Mouse (Mus musculus) thymus, adult 2 months (tissue): ENCODE measurements around the gene Inca1. TPM values are rescaled to one million over a fixed set of nuclear protein-coding genes. Genes with fewer than 3 reads are reported as not detected.

ENCODE experiments used
- DNase-seq: peaks from one replicate; pipeline ENCODE4 v3.0.0; 2021
- H3K27ac ChIP-seq: fragments of 200-500 bp; 2 replicates; pipeline ENCODE4 v1.5.1; 2012; ENCODE audit warnings: low read length, control low read depth; ENCODE audit not compliant: control insufficient read depth, insufficient read depth
- H3K27me3 ChIP-seq: fragments of 200-500 bp; 2 replicates; pipeline ENCODE4 v1.6.1; 2012; ENCODE audit warnings: mild to moderate bottlenecking, low read length, moderate library complexity, mixed read lengths; ENCODE audit not compliant: control insufficient read depth, insufficient read depth
- H3K36me3 ChIP-seq: fragments of 200-500 bp; 2 replicates; pipeline ENCODE4 v1.6.1; 2012; ENCODE audit warnings: mild to moderate bottlenecking, low read length, moderate library complexity; ENCODE audit not compliant: control insufficient read depth, insufficient read depth
- H3K4me1 ChIP-seq: fragments of 200-500 bp; replicated peaks from 2 replicates; pipeline ENCODE4 v1.6.1; 2012; ENCODE audit warnings: low read length; ENCODE audit not compliant: control insufficient read depth, insufficient read depth
- H3K4me3 ChIP-seq: fragments of 200-500 bp; 2 replicates; pipeline ENCODE4 v1.5.1; 2012; ENCODE audit warnings: mild to moderate bottlenecking, low read length, control low read depth, moderate library complexity; ENCODE audit not compliant: control insufficient read depth, insufficient read depth
- CTCF ChIP-seq: fragments of 200-500 bp; IDR thresholded peaks from 2 replicates; pipeline ENCODE4 v1.5.1; 2012; ENCODE audit warnings: mild to moderate bottlenecking, control low read depth, low read length, moderate library complexity, borderline replicate concordance; ENCODE audit not compliant: control insufficient read depth, poor library complexity, insufficient read depth; ENCODE audit errors: extremely low read depth
- POLR2A ChIP-seq: fragments of 200-500 bp; IDR thresholded peaks from 2 replicates; pipeline ENCODE4 v1.6.1; 2012; ENCODE audit warnings: mild to moderate bottlenecking, low read length, control low read depth, moderate library complexity; ENCODE audit not compliant: control insufficient read depth, poor library complexity, insufficient read depth; ENCODE audit errors: extremely low read depth
- WGBS: fragments of 180-500 bp; shearing (Covaris S2); methylation state at CpG from one replicate; pipeline ENCODE4 v1.1.7; 2018; 5-methylcytosine and 5-hydroxymethylcytosine counted together
- polyA plus RNA-seq: library from polyadenylated mRNA; depleted of rRNA; stranded (reverse); fragments of >200 nt; gene quantifications from 2 replicates; pipeline ENCODE4 v1.2.3, GENCODE M21; 2012

The Inca1 gene
- polyA plus RNA-seq, 1 experiment: 1.9 TPM

GRCm38 (mm10) chr11:70681897-70682581 lies 17.9 kb downstream of the Inca1 start:
- no peak overlapping the region for H3K4me3 ChIP-seq
- H3K27ac ChIP-seq: no peak overlapping the region
- TF ChIP-seq CTCF (no peak; the same call in 1 of the 2 replicates), POLR2A (no peak)
- no peaks in the 10 kb centered on the region for H3K27me3 ChIP-seq
- peaks cover 10% of the 10 kb centered on the region for H3K36me3 ChIP-seq
- WGBS: 88% methylated on average over 11 of the region's 11 CpGs
- DNase-seq: no peak
- peaks cover 4% of the 10 kb centered on the region; the same call in 1 of the 2 replicates for H3K4me1 ChIP-seq

DNA sequence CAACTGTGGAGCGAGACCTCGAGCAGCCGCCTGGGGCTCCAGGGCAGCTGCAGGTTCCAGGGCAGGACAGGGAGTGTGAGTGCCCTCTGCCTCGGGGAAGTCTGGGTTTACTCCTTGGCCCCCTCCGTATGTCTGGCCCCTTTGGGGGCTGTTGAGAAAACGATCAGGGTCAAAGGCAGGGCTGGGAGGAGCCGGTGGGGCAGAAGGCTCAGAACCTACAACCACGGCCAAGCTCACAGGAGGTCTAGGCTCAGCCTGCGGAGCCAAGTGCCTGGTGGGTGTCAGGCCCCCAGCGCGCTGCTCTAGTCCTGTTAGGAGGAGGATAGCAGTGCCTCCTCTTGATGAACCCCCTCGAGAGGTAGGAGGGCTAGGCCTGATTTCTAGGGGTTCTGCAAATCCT lies 18.8 kb downstream of the Inca1 start:
- WGBS: 96% methylated on average over 12 of the region's 12 CpGs
- H3K27ac ChIP-seq: no peak overlapping the region
- no peak for DNase-seq
- H3K36me3 ChIP-seq: peaks cover 10% of the 10 kb centered on the region
- no peak for TF ChIP-seq POLR2A
- H3K4me3 ChIP-seq: no peak overlapping the region
- H3K4me1 ChIP-seq: no peaks in the 10 kb centered on the region
- no peaks in the 10 kb centered on the region for H3K27me3 ChIP-seq

DNA sequence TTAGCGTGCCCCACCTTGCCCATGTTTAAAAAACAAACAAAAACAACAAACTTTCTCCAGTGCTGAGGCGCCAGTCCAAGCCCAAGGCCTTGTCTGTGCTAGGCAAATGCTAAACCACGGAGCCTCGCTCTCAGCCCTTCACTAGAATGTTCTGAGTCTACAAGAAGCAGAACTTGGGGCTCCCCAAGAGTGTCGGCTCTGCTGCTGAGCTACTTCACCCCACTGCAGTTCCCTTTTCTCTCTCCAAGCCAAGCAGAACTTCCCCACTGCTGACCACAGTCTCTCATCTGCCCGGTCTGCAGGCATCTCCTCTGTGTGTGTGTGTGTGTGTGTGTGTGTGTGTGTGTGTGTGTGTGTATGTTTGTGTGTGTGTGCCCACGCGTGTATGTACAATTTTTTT lies 20.1 kb downstream of the Inca1 start:
- H3K36me3 ChIP-seq: peaks cover 10% of the 10 kb centered on the region
- WGBS: 54% methylated on average over 8 of the region's 8 CpGs
- H3K27ac ChIP-seq: no peak overlapping the region
- no peaks in the 10 kb centered on the region for H3K27me3 ChIP-seq
- H3K4me1 ChIP-seq: no peaks in the 10 kb centered on the region
- TF ChIP-seq POLR2A (no peak), CTCF (no peak)
- DNase-seq: no peak
- no peak overlapping the region for H3K4me3 ChIP-seq

DNA sequence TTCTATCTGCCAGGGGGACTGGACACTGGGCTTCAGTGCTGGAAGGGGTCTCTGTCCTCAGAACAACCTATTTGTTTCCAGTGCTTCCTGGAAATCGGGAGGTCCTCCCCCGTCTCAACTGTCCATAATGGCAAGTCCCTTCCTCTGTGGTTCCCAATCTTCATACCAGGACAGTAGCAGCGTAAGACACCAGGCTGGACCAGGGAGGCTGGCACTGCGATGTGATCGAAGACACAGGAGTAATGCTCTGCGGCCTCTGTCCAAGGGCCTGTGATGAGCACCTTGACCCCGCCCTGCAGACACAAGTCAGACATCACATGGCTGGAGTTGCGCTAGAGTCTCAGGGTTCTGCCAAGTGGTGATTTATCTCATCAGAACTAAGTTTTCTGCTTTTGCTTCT lies 20.6 kb downstream of the Inca1 start:
- 94% methylated on average over 8 of the region's 8 CpGs for WGBS
- peaks cover 3% of the 10 kb centered on the region for H3K4me1 ChIP-seq
- peaks cover 10% of the 10 kb centered on the region for H3K36me3 ChIP-seq
- DNase-seq: no peak
- no peak overlapping the region for H3K4me3 ChIP-seq
- no peak overlapping the region for H3K27ac ChIP-seq
- no peaks in the 10 kb centered on the region for H3K27me3 ChIP-seq
- no peak for TF ChIP-seq POLR2A
- TF ChIP-seq CTCF: no peak

- TF ChIP-seq CTCF: no peak
- TF ChIP-seq POLR2A: no peak
- Histone ChIP-seq H3K4me3 (no peak overlapping the region), H3K27ac (no peak overlapping the region), H3K4me1 (peaks cover 6% of the 10 kb centered on the region), H3K27me3 (no peaks in the 10 kb centered on the region), H3K36me3 (peaks cover 7% of the 10 kb centered on the region)
- 95% methylated on average over 2 of the region's 2 CpGs for WGBS
- DNase-seq: no peak
Observed at GRCm38 (mm10) chr11:70678576-70678975, 21.4 kb downstream of the Inca1 start.

DNA sequence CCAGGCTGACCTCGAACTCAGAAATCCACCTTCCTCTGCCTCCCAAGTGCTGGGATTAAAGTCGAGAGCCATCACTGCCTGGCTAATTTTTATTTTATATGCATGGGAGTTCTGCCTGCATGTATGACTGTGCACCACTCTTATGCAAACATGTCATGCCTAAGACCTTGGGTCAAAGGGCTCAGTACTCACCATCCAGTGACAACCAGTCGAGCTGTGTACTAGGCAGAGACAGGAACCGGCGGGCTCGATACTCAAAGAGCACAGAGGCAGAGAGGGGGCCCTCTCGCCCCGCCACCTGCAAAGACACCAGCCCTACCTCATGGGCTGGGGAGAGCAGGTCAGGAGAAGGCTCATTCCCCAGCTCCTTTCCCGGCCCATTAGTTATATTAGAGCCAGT lies 21.9 kb downstream of the Inca1 start:
- no peaks in the 10 kb centered on the region for H3K27me3 ChIP-seq
- H3K4me1 ChIP-seq: peaks cover 6% of the 10 kb centered on the region
- peaks cover 7% of the 10 kb centered on the region for H3K36me3 ChIP-seq
- DNase-seq: no peak
- no peak overlapping the region for H3K27ac ChIP-seq
- TF ChIP-seq CTCF (no peak), POLR2A (no peak)
- H3K4me3 ChIP-seq: no peak overlapping the region
- 95% methylated on average over 9 of the region's 9 CpGs for WGBS

DNA sequence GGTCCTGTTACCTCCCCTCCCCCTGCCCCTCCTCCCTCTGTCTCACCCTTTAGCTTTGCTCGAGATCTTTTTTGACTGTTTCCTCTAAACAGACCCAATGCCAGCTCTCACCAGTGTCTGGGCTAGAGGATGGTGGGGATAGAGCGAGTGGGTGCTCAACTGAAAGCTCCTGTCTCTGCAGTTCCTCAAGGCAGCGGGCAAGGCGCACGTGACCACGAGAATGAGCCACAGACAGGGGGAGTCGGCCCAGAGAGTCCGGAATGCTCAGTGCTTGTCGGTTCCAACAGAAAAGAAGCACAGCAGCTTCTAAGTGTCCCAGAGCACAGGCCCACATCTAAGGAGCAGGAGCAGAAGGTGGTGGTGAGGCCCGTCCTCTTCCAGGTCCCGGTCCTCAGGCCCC lies 25.5 kb downstream of the Inca1 start:
- 43% methylated on average over 11 of the region's 11 CpGs for WGBS
- H3K27ac ChIP-seq: no peak overlapping the region
- no peak for DNase-seq
- H3K4me1 ChIP-seq: peaks cover 10% of the 10 kb centered on the region
- no peaks in the 10 kb centered on the region for H3K27me3 ChIP-seq
- H3K36me3 ChIP-seq: peaks cover 7% of the 10 kb centered on the region; the same call in 1 of the 2 replicates
- TF ChIP-seq CTCF (no peak), POLR2A (no peak)
- H3K4me3 ChIP-seq: no peak overlapping the region
